Mouse (Mus musculus) lung, adult 18-20 months (tissue): ENCODE data around the gene Spns2.
"Not testable (repeated sequence)": the region's sequence is repeated elsewhere in the genome, so short reads cannot be mapped to it uniquely, and the experiment has no call there.

Experiments
- DNase-seq, 2 experiments: peaks; one replicate each; pipeline ENCODE4 v3.0.0; 2022; ENCODE audit warnings: mixed read lengths in 2 of 2

Spns2 gene

GRCm38 (mm10) chr11:72469217-72469616, 20.5 kb downstream of the Spns2 start:
- peak; percentile 88 to 94 for DNase-seq

GRCm38 (mm10) chr11:72468525-72468924, 21.2 kb downstream of the Spns2 start:
- no peak for DNase-seq

GRCm38 (mm10) chr11:72466694-72467507, 22.8 kb downstream of the Spns2 start:
- DNase-seq = peak; percentile 74 to 81

GRCm38 (mm10) chr11:72465978-72466693, 23.6 kb downstream of the Spns2 start:
- DNase-seq = peak; percentile 46 to 58

- no peak for DNase-seq
These were observed 24.9 kb downstream of the Spns2 start for GRCm38 (mm10) chr11:72464821-72465220.

- no peak for DNase-seq
These were observed 28.2 kb downstream of the Spns2 start for GRCm38 (mm10) chr11:72461500-72461981.

GRCm38 (mm10) chr11:72458502-72458901, 31.2 kb downstream of the Spns2 start:
- DNase-seq = no peak

GRCm38 (mm10) chr11:72457995-72458496, 31.7 kb downstream of the Spns2 start:
- DNase-seq = peak; percentile 47 to 72

GRCm38 (mm10) chr11:72455694-72456093, 34.0 kb downstream of the Spns2 start:
- DNase-seq = no peak

- no peak for DNase-seq
These were observed 36.4 kb downstream of the Spns2 start for GRCm38 (mm10) chr11:72453105-72453953.

- DNase-seq = no peak
These were observed 37.5 kb downstream of the Spns2 start for GRCm38 (mm10) chr11:72452140-72452665.

GRCm38 (mm10) chr11:72447475-72447874, 42.2 kb downstream of the Spns2 start:
- no peak for DNase-seq

- peak in 1 of 2 experiments; percentile 50 for DNase-seq
These were observed 43.2 kb downstream of the Spns2 start for GRCm38 (mm10) chr11:72446311-72447105.

GRCm38 (mm10) chr11:72440965-72441664, 48.6 kb downstream of the Spns2 start, which contains the start of gene Mybbp1a:
Gene Mybbp1a (plus strand): TSS chr11:72441355.
- peak; percentile 98 for DNase-seq

GRCm38 (mm10) chr11:72440597-72440964, 49.1 kb downstream of the Spns2 start:
- DNase-seq = not testable (repeated sequence)

- no peak for DNase-seq
These were observed 51.3 kb downstream of the Spns2 start for GRCm38 (mm10) chr11:72438411-72438810.

GRCm38 (mm10) chr11:72436756-72437650, 52.7 kb downstream of the Spns2 start:
- DNase-seq = no peak

GRCm38 (mm10) chr11:72436271-72436670, 53.4 kb downstream of the Spns2 start:
- DNase-seq = no peak

- no peak for DNase-seq
These were observed 54.0 kb downstream of the Spns2 start for GRCm38 (mm10) chr11:72435694-72436045.
